Mouse (Mus musculus): ENCODE measurements at regions not wholly inside any gene's neighbourhood (a gene's known extent, or its start where the extent isn't known, plus 50 kb on each side); places are given as distances from the start of the nearest gene placed in this dataset.

- no peak for ATAC-seq (ENCODE audit: insufficient number of reproducible peaks, low FRiP score, low TSS enrichment)
These were observed 83.5 kb upstream of the Zfp618 start for GRCm38 (mm10) chr4:62881824-62882223.

- ATAC-seq (ENCODE audit: insufficient number of reproducible peaks, low FRiP score, low TSS enrichment): no peak
These were observed 83.1 kb upstream of the Zfp618 start for GRCm38 (mm10) chr4:62882276-62882675.

GRCm38 (mm10) chr4:62888736-62889135 lies 76.6 kb upstream of the Zfp618 start:
- no peak for ATAC-seq (ENCODE audit: insufficient number of reproducible peaks, low FRiP score, low TSS enrichment)

GRCm38 (mm10) chr4:62889708-62890107 lies 75.7 kb upstream of the Zfp618 start:
- ATAC-seq (ENCODE audit: insufficient number of reproducible peaks, low FRiP score, low TSS enrichment): 0 out of 2 replicates have a peak, but pooled peaks have one; percentile 38

- ATAC-seq (ENCODE audit: insufficient number of reproducible peaks, low FRiP score, low TSS enrichment): no peak
These were observed 74.5 kb upstream of the Zfp618 start for GRCm38 (mm10) chr4:62890588-62891580.

- ATAC-seq (ENCODE audit: insufficient number of reproducible peaks, low FRiP score, low TSS enrichment): no peak
These were observed 52.5 kb upstream of the Zfp618 start for GRCm38 (mm10) chr4:62912891-62913290.

Data from cerebellum, adult (tissue).